Mouse (Mus musculus): ENCODE measurements around the gene Tbx10. TPM values are rescaled to one million over a fixed set of nuclear protein-coding genes. Genes with fewer than 3 reads are reported as not detected.
"Not testable (repeated sequence)": the region's sequence is repeated elsewhere in the genome, so short reads cannot be mapped to it uniquely, and the experiment has no call there.

Gene Tbx10
- total RNA-seq, 2 experiments from 2014 or later: not detected

DNA sequence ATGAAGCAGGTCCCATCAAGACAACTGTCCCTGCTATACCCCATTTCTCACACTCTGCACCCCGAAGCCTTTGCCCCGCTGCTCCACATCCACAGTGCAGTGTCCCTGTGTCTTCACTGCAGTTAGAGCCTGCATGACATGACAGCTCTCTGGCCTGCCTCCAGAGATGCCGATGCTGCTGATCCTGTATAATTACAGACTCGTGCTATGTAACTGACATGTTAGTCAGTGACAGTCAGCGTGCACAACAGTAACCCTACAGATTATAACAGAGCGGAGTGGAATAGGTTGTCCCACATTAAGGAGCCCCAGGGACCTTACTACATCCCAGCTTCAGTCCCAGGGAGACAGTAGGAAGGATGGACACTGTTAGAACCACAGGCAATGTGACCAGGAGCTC lies 17.9 kb upstream of the Tbx10 start:
- DNase-seq; intact Hi-C loops (cut with DNase I): not testable (repeated sequence)

DNA sequence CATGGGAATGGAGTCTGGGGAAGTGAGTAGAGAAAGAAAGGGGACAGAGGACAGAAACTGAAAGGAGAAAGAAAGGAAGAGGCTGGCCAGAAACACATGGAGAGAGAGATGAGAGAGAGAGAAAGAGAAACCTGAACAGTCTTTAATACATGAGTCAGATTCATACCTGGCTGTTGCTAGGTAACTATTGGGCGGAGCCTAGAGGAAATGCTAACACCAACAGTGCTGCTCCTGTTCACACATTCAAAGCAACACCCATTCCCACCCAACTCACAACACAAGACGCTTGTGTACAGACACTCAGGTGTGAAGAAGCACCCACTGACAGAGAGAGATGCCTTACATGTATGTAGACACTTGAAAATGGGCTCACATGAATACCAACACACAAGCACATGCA lies 16.7 kb upstream of the Tbx10 start:
- intact Hi-C loops (cut with DNase I): no loop called here
- no peak for DNase-seq

- DNase-seq: peak; percentile 77 to 79
- intact Hi-C loops (cut with DNase I): loop anchor here (1.0 to 5.0 kb wide), 3 partner anchors 34 to 258 kb away; no protein-coding TSS in a partner anchor
Measured at GRCm38 (mm10) chr19:3980309-3980708, 12.2 kb upstream of the Tbx10 start.

DNA sequence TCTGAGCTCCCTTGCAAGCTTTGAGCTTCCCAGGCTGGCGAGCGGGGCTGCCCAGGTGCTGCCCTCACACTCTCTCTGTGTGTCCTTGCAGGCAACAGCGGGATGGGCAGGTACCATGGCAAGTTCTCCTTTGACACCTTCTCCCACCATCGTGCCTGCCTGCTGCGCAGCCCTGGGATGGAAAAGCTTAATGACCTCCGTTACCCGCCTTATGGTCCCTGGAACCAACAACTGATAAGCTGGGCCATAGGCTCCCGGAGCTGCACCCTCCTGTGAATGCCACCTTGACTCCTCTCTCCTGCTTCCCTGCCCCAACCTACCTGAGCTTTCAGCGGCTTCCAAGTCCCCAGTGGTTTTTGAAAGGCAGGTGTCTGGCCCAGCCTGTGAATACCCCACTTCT lies 11.6 kb upstream of the Tbx10 start:
- no peak for DNase-seq
- intact Hi-C loops (cut with DNase I): loop anchor here (1.0 to 5.0 kb wide), 3 partner anchors 35 to 259 kb away; no protein-coding TSS in a partner anchor

- intact Hi-C loops (cut with DNase I): loop anchor here (5.0 kb wide), 2 partner anchors 191 to 261 kb away; no protein-coding TSS in a partner anchor
- no peak for DNase-seq
Measured at GRCm38 (mm10) chr19:3983527-3984200, 8.9 kb upstream of the Tbx10 start.

DNA sequence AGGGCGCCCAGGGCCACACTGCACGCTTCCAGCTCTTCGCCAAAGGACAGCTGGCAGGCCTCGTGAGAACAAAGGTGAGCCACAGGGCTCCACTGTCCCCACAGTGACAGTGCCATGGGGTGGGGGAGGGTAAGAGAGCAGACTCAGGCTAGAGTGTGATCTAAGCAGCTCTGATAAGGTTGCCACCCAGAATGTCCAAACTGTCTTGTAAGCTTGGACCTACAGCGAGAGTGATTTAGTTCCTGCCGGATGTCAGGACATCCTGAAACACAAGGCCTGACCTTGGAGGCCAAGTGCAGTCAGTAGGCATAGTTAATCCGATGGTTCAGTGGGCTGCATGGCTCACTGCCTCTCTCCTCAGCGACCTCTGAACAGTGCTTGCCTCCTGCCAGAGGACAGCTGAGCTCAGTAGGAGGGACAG lies 7.3 kb upstream of the Tbx10 start:
- intact Hi-C loops (cut with DNase I): no loop called here
- peak; percentile 38 to 54 for DNase-seq

- peak; percentile 86 to 87 for DNase-seq
- intact Hi-C loops (cut with DNase I): no loop called here
Measured at GRCm38 (mm10) chr19:3986334-3986733, 6.2 kb upstream of the Tbx10 start, which contains the start of gene Acy3. Acy3 (plus strand) TSS chr19:3986570.

GRCm38 (mm10) chr19:3988066-3988465 lies 4.5 kb upstream of the Tbx10 start:
- intact Hi-C loops (cut with DNase I): no loop called here
- DNase-seq: no peak

DNA sequence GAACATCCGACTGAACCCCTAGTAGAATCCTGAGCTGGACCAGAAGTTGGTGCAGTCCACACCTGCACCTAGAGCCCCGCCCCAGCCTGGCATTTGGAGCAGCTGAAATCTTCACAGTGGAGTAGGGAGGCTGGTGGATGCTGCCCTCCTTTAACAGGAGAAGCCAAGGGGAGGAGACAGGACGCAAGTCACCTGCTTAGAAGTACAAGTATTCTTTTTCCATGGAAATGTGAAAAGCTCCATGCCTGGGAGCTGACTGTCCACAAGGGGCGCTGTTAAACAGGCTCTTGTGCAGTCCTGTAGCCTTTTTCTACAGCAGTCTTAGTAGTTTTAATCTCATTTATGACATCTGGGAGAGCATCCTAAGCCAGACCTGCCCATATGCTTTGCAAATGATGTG lies 3.8 kb upstream of the Tbx10 start:
- intact Hi-C loops (cut with DNase I): no loop called here
- DNase-seq: no peak

DNA sequence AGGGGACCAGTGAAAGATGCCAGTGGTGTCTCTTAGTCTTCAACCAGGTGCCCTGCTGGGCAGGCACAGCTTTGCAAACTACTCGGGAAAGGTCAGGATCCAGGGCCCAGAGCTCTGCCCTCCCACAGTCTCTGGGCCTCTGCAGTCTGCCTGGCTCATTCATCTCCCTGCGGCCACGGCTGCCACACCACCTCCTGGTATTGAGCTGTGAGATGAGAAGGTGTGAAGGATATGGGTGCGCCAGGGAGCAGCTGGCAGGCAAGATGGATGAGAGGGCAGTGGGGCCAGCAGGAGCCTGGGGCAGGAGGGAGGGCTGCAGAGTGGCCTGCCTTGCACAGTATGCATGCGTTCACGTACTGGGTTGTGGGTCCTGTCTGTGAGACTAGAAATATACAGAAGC lies 1.7 kb upstream of the Tbx10 start:
- intact Hi-C loops (cut with DNase I): no loop called here
- no peak for DNase-seq

DNA sequence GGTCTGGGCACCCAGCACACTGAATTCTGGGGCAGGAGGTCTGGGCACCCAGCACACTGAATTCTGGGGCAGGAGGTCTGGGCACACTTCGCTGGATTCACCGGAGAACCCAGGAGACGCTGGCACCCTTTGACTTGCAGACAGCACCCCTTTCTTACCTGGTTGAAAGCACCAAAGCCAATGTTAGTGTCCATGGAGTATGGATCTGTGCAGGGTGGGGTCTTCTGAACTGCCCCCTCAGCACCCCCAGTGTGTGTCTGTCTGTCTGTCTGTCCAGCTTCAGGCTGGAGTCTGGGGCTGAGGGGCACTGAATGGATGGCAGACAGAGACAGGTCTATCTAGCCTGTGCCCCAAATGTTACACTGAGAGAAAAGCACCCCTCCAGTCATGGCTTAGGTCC lies 990 bp upstream of the Tbx10 start:
- DNase-seq: no peak
- intact Hi-C loops (cut with DNase I): no loop called here

DNA sequence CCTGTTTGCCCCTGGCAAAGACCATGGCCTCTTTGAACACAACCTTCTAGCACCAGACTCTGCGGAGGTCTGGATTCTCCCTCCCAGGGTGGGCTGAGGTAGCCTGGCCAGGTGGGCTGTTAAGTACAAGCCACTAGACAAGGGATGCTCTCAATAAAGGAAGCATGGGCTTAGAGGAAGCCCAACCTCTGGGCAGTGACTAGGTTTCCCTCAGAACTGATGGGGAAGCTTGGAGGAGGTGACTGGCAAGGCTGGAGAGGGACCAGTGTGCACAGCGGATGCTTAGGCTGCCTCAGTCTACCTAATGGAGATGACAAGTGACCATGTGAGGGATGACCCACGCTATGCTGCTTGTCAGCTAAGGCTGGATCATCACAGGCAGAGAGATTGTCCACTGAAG lies 586 bp upstream of the Tbx10 start:
- no peak for DNase-seq
- intact Hi-C loops (cut with DNase I): no loop called here

DNA sequence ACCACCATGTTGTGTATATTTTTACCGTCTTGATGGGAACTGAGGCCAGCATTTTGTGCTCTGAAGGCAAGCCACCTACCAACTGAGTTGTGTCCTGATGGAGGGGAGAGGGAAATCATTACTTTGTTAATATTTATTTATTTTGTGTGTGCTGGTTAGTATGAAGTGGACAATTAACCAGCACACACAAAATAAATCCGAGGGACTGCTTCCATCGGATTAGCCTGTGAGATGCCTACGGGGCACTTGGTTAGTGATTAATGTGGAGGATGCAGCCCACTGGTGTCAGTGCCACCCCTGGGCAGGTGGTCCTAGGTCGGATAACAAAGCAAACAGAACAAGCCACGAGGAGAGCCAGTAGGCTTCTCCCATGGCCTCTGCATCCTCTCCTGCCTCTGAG lies 2.4 kb downstream of the Tbx10 start:
- DNase-seq: no peak
- intact Hi-C loops (cut with DNase I): no loop called here

GRCm38 (mm10) chr19:3995505-3995904 lies 3.0 kb downstream of the Tbx10 start:
- no peak for DNase-seq
- intact Hi-C loops (cut with DNase I): no loop called here

GRCm38 (mm10) chr19:3996106-3996505 lies 3.6 kb downstream of the Tbx10 start:
- DNase-seq: no peak
- intact Hi-C loops (cut with DNase I): no loop called here

GRCm38 (mm10) chr19:3996747-3997146 lies 4.2 kb downstream of the Tbx10 start:
- intact Hi-C loops (cut with DNase I): no loop called here
- no peak for DNase-seq

GRCm38 (mm10) chr19:3997231-3997630 lies 4.7 kb downstream of the Tbx10 start:
- no peak for DNase-seq
- intact Hi-C loops (cut with DNase I): no loop called here

- no peak for DNase-seq
- intact Hi-C loops (cut with DNase I): no loop called here
Measured at GRCm38 (mm10) chr19:3998335-3998734, 5.8 kb downstream of the Tbx10 start.

GRCm38 (mm10) chr19:3999121-3999730 lies 6.7 kb downstream of the Tbx10 start:
- intact Hi-C loops (cut with DNase I): no loop called here
- DNase-seq: no peak

DNA sequence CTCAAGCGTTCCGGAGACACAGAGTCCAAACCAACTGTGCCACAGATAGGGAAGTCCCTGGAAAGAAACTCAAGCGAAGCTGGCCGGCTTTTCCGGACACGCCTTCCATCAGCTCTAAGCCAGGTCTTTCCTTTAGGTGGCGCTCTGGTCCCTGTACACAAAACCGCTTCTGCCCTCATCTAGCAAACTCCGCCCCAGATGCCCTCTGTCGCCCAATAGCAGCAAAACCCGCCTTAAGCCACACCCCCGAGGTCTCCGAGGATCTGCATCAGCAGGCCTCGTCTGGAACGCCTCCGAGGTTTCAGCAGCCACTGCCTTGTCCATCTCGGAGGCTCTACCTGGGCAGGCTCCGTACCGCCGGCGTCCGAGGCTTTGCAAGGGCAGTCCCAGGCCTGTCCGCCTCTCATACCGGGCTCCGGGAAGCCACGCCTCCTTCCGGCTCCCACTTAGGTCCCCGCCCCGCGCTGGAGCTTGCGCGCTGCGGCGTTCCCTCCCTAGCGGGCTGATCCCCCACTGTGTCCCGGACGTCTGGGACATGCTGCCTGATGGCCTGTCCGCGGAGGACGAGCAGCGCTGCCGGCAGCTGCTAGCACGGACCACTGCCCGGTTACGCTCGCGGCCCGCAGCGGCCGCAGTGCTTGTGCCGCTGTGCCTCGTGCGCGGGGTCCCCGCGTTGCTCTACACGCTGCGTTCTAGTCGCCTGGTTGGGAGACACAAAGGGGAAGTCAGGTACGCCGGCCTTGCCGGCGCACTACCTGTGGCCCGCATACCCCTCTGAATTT lies 7.8 kb downstream of the Tbx10 start, which contains the start of the genes Nudt8 and Gm49405:
Nudt8 (plus strand) TSS at position 462 of the 782 bp plus-strand sequence.
Gm49405 (plus strand) TSS at position 508 of the 782 bp plus-strand sequence.
- intact Hi-C loops (cut with DNase I): no loop called here
- peak; percentile 93 to 99 for DNase-seq

DNA sequence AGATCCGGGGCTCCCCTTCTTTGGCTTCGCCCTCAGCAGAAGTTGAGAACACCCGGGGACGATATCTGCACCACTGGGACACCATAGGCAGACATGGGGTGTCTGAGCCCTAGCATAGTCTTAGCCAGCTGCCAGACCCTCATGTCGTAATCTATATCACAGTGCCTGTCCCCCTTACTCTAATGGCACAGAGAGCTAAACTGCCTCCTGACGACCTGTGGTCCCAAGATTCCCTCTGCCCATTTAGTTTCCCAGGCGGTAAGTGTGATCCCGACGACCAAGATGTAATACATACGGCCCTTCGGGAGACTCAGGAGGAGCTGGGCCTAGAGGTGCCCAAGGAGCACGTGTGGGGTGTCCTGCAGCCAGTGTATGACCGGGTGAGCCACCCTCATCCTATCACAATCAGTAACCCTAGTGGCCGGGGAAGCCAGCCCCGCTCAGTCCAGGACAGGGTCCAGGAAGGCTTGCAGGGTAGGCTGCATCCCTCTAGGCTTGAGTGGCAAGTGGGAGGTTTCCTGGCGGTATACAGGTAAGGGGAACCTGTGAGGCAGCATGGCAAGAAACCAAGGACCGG lies 8.5 kb downstream of the Tbx10 start:
- DNase-seq: no peak
- intact Hi-C loops (cut with DNase I): loop anchor here (1.0 kb wide), 1 partner anchor 10 kb away; no protein-coding TSS in a partner anchor

Data from heart, postnatal 36 days (tissue).